Mouse (Mus musculus): Measurements from ENCODE around the gene 2210408I21Rik. TPM values are rescaled to one million over a fixed set of nuclear protein-coding genes. Genes with fewer than 3 reads are reported as not detected.

Gene 2210408I21Rik
- polyA plus RNA-seq, 1 experiment from 2014 or later: 13.7 TPM

- H3K4me1 ChIP-seq (ENCODE audit: control insufficient read depth, insufficient read depth, low read length): no peaks in the 10 kb centered on the region
- no peaks in the 10 kb centered on the region for H3K27me3 ChIP-seq (ENCODE audit: control insufficient read depth, insufficient read depth, low read length)
- DNase-seq (ENCODE audit: low spot score) (no peak), ATAC-seq (replicated peaks; ENCODE audit: insufficient number of reproducible peaks, low FRiP score, low TSS enrichment, low read depth) (no peak)
- H3K27ac ChIP-seq (replicated peaks; ENCODE audit: low read depth, low read length): no peak overlapping the region
- WGBS: 84% methylated on average over 5 of the region's 5 CpGs
- H3K9me3 ChIP-seq (replicated peaks; ENCODE audit: control insufficient read depth, low read length): no peaks in the 10 kb centered on the region
- H3K9ac ChIP-seq (replicated peaks; ENCODE audit: low read length): no peak overlapping the region
- H3K36me3 ChIP-seq (replicated peaks; ENCODE audit: control insufficient read depth, insufficient read depth, low read depth, low read length): no peaks in the 10 kb centered on the region
- H3K4me2 ChIP-seq (ENCODE audit: low read depth, low read length): no peak overlapping the region
- H3K4me3 ChIP-seq (ENCODE audit: low read depth, low read length): no peak overlapping the region
Measured at GRCm38 (mm10) chr13:77450007-77450567, 314.7 kb downstream of the 2210408I21Rik start.

- no peak overlapping the region for H3K9ac ChIP-seq (replicated peaks; ENCODE audit: low read length)
- no peaks in the 10 kb centered on the region for H3K9me3 ChIP-seq (replicated peaks; ENCODE audit: control insufficient read depth, low read length)
- no peak for ATAC-seq (replicated peaks; ENCODE audit: insufficient number of reproducible peaks, low FRiP score, low TSS enrichment, low read depth)
- no peaks in the 10 kb centered on the region for H3K36me3 ChIP-seq (replicated peaks; ENCODE audit: control insufficient read depth, insufficient read depth, low read depth, low read length)
- DNase-seq (ENCODE audit: low spot score): no peak
- H3K27me3 ChIP-seq (ENCODE audit: control insufficient read depth, insufficient read depth, low read length): no peaks in the 10 kb centered on the region
- no peaks in the 10 kb centered on the region for H3K4me1 ChIP-seq (ENCODE audit: control insufficient read depth, insufficient read depth, low read length)
- no peak overlapping the region for H3K27ac ChIP-seq (replicated peaks; ENCODE audit: low read depth, low read length)
- WGBS: 91% methylated on average over 3 of the region's 3 CpGs
- H3K4me2 ChIP-seq (ENCODE audit: low read depth, low read length): no peak overlapping the region
- no peak overlapping the region for H3K4me3 ChIP-seq (ENCODE audit: low read depth, low read length)
Measured at GRCm38 (mm10) chr13:77470093-77470621, 334.8 kb downstream of the 2210408I21Rik start.

GRCm38 (mm10) chr13:77476420-77476819 is 341.1 kb downstream of the 2210408I21Rik start:
- WGBS: 83% methylated on average over 4 of the region's 4 CpGs
- ATAC-seq (replicated peaks; ENCODE audit: insufficient number of reproducible peaks, low FRiP score, low TSS enrichment, low read depth): no peak
- Histone ChIP-seq H3K9ac (replicated peaks; ENCODE audit: low read length) (no peak overlapping the region), H3K27me3 (ENCODE audit: control insufficient read depth, insufficient read depth, low read length) (no peaks in the 10 kb centered on the region), H3K36me3 (replicated peaks; ENCODE audit: control insufficient read depth, insufficient read depth, low read depth, low read length) (no peaks in the 10 kb centered on the region), H3K4me1 (ENCODE audit: control insufficient read depth, insufficient read depth, low read length) (no peaks in the 10 kb centered on the region), H3K4me2 (ENCODE audit: low read depth, low read length) (no peak overlapping the region), H3K9me3 (replicated peaks; ENCODE audit: control insufficient read depth, low read length) (no peaks in the 10 kb centered on the region), H3K27ac (replicated peaks; ENCODE audit: low read depth, low read length) (no peak overlapping the region), H3K4me3 (ENCODE audit: low read depth, low read length) (no peak overlapping the region)
- no peak for DNase-seq (ENCODE audit: low spot score)

- no peak overlapping the region for H3K4me3 ChIP-seq (ENCODE audit: low read depth, low read length)
- DNase-seq (ENCODE audit: low spot score) (no peak), ATAC-seq (replicated peaks; ENCODE audit: insufficient number of reproducible peaks, low FRiP score, low TSS enrichment, low read depth) (no peak)
- 71% methylated on average over 6 of the region's 6 CpGs for WGBS
- no peak overlapping the region for H3K27ac ChIP-seq (replicated peaks; ENCODE audit: low read depth, low read length)
- H3K9me3 ChIP-seq (replicated peaks; ENCODE audit: control insufficient read depth, low read length): no peaks in the 10 kb centered on the region
- H3K4me1 ChIP-seq (ENCODE audit: control insufficient read depth, insufficient read depth, low read length): no peaks in the 10 kb centered on the region
- no peaks in the 10 kb centered on the region for H3K27me3 ChIP-seq (ENCODE audit: control insufficient read depth, insufficient read depth, low read length)
- no peak overlapping the region for H3K9ac ChIP-seq (replicated peaks; ENCODE audit: low read length)
- H3K4me2 ChIP-seq (ENCODE audit: low read depth, low read length): no peak overlapping the region
- no peaks in the 10 kb centered on the region for H3K36me3 ChIP-seq (replicated peaks; ENCODE audit: control insufficient read depth, insufficient read depth, low read depth, low read length)
Measured at GRCm38 (mm10) chr13:77478425-77479119, 343.2 kb downstream of the 2210408I21Rik start.

GRCm38 (mm10) chr13:77489938-77490651 is 354.8 kb downstream of the 2210408I21Rik start:
- ATAC-seq (replicated peaks; ENCODE audit: insufficient number of reproducible peaks, low FRiP score, low TSS enrichment, low read depth): no peak

GRCm38 (mm10) chr13:77514046-77514445 is 378.7 kb downstream of the 2210408I21Rik start:
- H3K4me2 ChIP-seq (ENCODE audit: low read depth, low read length): no peak overlapping the region
- ATAC-seq (replicated peaks; ENCODE audit: insufficient number of reproducible peaks, low FRiP score, low TSS enrichment, low read depth) (no peak), DNase-seq (ENCODE audit: low spot score) (no peak)
- H3K27ac ChIP-seq (replicated peaks; ENCODE audit: low read depth, low read length): no peak overlapping the region
- no peaks in the 10 kb centered on the region for H3K36me3 ChIP-seq (replicated peaks; ENCODE audit: control insufficient read depth, insufficient read depth, low read depth, low read length)
- no peak overlapping the region for H3K9ac ChIP-seq (replicated peaks; ENCODE audit: low read length)
- no peaks in the 10 kb centered on the region for H3K9me3 ChIP-seq (replicated peaks; ENCODE audit: control insufficient read depth, low read length)
- WGBS: 88% methylated on average over 1 of the region's 1 CpGs
- no peaks in the 10 kb centered on the region for H3K27me3 ChIP-seq (ENCODE audit: control insufficient read depth, insufficient read depth, low read length)
- H3K4me1 ChIP-seq (ENCODE audit: control insufficient read depth, insufficient read depth, low read length): no peaks in the 10 kb centered on the region
- no peak overlapping the region for H3K4me3 ChIP-seq (ENCODE audit: low read depth, low read length)

More at GRCm38 (mm10) chr13:77489938-77490651, 354.8 kb downstream of the 2210408I21Rik start:
- DNase-seq (ENCODE audit: low spot score): no peak
- H3K9me3 ChIP-seq (replicated peaks; ENCODE audit: control insufficient read depth, low read length): no peaks in the 10 kb centered on the region
- H3K4me2 ChIP-seq (ENCODE audit: low read depth, low read length): no peak overlapping the region
- H3K27ac ChIP-seq (replicated peaks; ENCODE audit: low read depth, low read length): no peak overlapping the region
- H3K9ac ChIP-seq (replicated peaks; ENCODE audit: low read length): no peak overlapping the region
- WGBS: 79% methylated on average over 3 of the region's 3 CpGs
- H3K36me3 ChIP-seq (replicated peaks; ENCODE audit: control insufficient read depth, insufficient read depth, low read depth, low read length): no peaks in the 10 kb centered on the region
- H3K4me3 ChIP-seq (ENCODE audit: low read depth, low read length): no peak overlapping the region
- no peaks in the 10 kb centered on the region for H3K27me3 ChIP-seq (ENCODE audit: control insufficient read depth, insufficient read depth, low read length)
- H3K4me1 ChIP-seq (ENCODE audit: control insufficient read depth, insufficient read depth, low read length): no peaks in the 10 kb centered on the region

GRCm38 (mm10) chr13:77528960-77529699 is 393.8 kb downstream of the 2210408I21Rik start:
- no peak overlapping the region for H3K27ac ChIP-seq (replicated peaks; ENCODE audit: low read depth, low read length)
- no peaks in the 10 kb centered on the region for H3K9me3 ChIP-seq (replicated peaks; ENCODE audit: control insufficient read depth, low read length)
- no peaks in the 10 kb centered on the region for H3K4me1 ChIP-seq (ENCODE audit: control insufficient read depth, insufficient read depth, low read length)
- H3K9ac ChIP-seq (replicated peaks; ENCODE audit: low read length): no peak overlapping the region
- WGBS: 74% methylated on average over 8 of the region's 8 CpGs
- H3K4me2 ChIP-seq (ENCODE audit: low read depth, low read length): no peak overlapping the region
- no peaks in the 10 kb centered on the region for H3K36me3 ChIP-seq (replicated peaks; ENCODE audit: control insufficient read depth, insufficient read depth, low read depth, low read length)
- DNase-seq (ENCODE audit: low spot score) (no peak), ATAC-seq (replicated peaks; ENCODE audit: insufficient number of reproducible peaks, low FRiP score, low TSS enrichment, low read depth) (no peak)
- H3K27me3 ChIP-seq (ENCODE audit: control insufficient read depth, insufficient read depth, low read length): no peaks in the 10 kb centered on the region
- no peak overlapping the region for H3K4me3 ChIP-seq (ENCODE audit: low read depth, low read length)

All from embryonic facial prominence, embryonic 11.5 days (tissue).